Mouse (Mus musculus) limb, embryonic 15.5 days (tissue): ENCODE measurements around the gene L3mbtl2. TPM values are rescaled to one million over a fixed set of nuclear protein-coding genes. Genes with fewer than 3 reads are reported as not detected.

Source experiments
- ATAC-seq: fragments of 200-750 bp; cut with Nextera tagmentation; 2 replicates; pipeline ENCODE4 v1.8.0; 2017; ENCODE audit warnings: low read depth, moderate TSS enrichment; ENCODE audit not compliant: insufficient number of reproducible peaks, low FRiP score, low TSS enrichment
- H3K27ac ChIP-seq: fragments of 300-500 bp; sonication (generic); 2 replicates; pipeline ENCODE4 v1.5.1; 2015; ENCODE audit warnings: moderate library complexity, mild to moderate bottlenecking, inconsistent platforms
- H3K27me3 ChIP-seq: fragments of 300-500 bp; sonication (generic); 2 replicates; pipeline ENCODE4 v1.6.1; 2015; ENCODE audit warnings: inconsistent platforms
- H3K36me3 ChIP-seq: fragments of 300-500 bp; sonication (generic); 2 replicates; pipeline ENCODE4 v1.6.1; 2015; ENCODE audit warnings: inconsistent platforms
- H3K4me1 ChIP-seq: fragments of 300-500 bp; sonication (generic); 2 replicates; pipeline ENCODE4 v1.6.1; 2015; ENCODE audit warnings: inconsistent platforms
- H3K4me2 ChIP-seq: fragments of 300-500 bp; sonication (generic); 2 replicates; pipeline ENCODE4 v1.6.1; 2015; ENCODE audit warnings: mild to moderate bottlenecking, inconsistent platforms
- H3K4me3 ChIP-seq: fragments of 300-500 bp; sonication (generic); 2 replicates; pipeline ENCODE4 v1.5.1; 2015; ENCODE audit warnings: mild to moderate bottlenecking, inconsistent platforms
- H3K9ac ChIP-seq: fragments of 300-500 bp; sonication (generic); 2 replicates; pipeline ENCODE4 v1.6.1; 2015; ENCODE audit warnings: inconsistent platforms
- H3K9me3 ChIP-seq: fragments of 300-500 bp; sonication (generic); 2 replicates; pipeline ENCODE4 v1.6.1; 2016; ENCODE audit warnings: inconsistent platforms
- WGBS: fragments of 180-500 bp; shearing (Covaris S2); methylation state at CpG from one replicate; pipeline ENCODE4 v1.1.7; 2015; 5-methylcytosine and 5-hydroxymethylcytosine counted together
- polyA plus RNA-seq: library from polyadenylated mRNA; unstranded; fragments of >200 nt; fragmentation: Nextera tagmentation; extraction: Ambion mirVana; gene quantifications from 2 replicates; pipeline ENCODE4 v1.2.1, GENCODE M21; 2015

L3mbtl2 gene
- 16.5 and 17.9 TPM in 2 replicates for polyA plus RNA-seq

DNA sequence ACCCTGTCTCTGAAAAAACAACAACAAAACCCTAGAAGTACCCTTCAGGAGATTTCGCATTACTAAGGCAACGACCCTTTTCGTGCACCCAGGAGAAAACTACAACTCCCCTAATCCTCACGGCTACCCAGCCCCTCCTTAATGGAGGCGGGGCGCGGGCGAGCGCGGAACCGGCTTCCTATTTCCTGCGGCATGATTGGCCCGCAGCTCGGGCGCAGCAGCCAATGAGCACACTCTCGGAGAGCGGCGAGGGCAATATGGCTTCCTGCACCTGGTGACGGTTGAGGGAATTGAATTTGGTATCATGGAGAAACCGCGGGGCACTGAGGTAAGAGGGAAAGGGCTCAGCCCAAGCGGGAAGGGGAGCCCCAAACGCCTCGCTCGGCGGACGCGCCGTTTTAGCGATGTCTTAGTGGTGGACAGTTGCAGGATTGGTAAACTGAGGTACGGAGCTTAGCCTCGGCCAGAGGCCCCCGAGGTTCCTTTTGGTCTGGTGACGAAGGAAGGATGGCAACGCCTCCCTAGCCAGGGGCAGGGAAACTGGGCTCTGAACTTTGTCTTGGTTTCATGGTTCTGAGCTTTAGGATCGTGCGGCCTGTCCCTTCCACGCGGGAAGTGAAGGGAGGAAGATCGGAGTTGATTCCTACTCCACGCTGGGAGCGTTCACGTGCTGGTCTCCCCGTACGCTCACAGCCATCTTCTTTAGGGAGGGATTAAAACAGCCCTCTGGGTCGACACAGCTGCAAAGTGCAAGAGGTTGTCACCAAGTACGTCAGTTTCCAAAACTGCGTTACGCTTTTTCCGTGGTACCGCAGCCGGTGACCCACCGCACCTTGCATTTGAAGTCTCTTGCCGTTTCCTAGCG is at the start of gene L3mbtl2:
Gene L3mbtl2, plus strand, starts transcription at position 193 of the 865 bp plus-strand sequence.
- peak within 1 kb of the TSS; percentile 62; the same call in 1 of the 2 replicates for H3K27ac ChIP-seq
- peak; percentile 96 for ATAC-seq
- WGBS, result under 1% methylated on average over 55 of the region's 55 CpGs

DNA sequence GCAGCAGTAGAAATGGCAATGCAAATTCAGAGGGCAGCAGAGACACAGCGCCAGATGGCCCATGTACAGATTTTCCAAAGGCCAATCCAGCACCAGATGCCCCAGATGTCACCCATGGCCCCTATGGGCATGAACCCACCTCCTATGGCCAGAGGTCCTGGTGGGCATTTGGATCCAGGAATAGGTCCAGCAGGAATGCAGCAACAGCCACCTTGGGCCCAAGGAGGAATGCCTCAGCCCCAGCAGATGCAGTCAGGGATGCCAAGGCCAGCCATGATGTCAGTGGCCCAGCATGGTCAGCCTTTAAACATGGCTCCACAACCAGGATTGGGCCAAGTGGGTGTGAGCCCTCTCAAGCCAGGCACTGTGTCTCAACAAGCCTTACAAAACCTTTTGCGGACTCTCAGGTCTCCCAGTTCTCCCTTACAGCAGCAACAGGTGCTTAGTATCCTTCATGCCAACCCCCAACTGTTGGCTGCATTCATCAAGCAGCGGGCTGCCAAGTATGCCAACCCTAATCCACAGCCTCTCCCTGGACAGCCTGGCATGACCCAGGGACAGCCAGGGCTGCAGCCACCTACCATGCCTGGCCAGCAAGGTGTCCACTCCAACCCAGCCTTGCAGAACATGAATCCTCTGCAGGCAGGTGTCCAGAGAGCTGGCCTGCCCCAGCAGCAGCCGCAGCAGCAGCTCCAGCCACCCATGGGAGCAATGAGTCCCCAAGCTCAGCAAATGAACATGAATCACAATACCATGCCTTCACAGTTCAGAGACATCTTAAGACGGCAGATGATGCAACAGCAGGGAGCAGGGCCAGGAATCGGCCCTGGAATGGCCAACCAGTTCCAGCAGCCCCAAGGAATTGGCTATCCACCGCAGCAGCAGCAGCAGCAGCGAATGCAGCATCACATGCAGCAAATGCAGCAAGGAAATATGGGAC is 13.9 kb upstream of the L3mbtl2 start:
- Histone ChIP-seq H3K27ac (no peak overlapping the region), H3K9ac (no peak overlapping the region), H3K4me1 (no peaks in the 10 kb centered on the region), H3K27me3 (no peaks in the 10 kb centered on the region), H3K9me3 (no peaks in the 10 kb centered on the region), H3K4me2 (no peak overlapping the region), H3K4me3 (no peak overlapping the region), H3K36me3 (peaks cover 71% of the 10 kb centered on the region)
- 94% methylated on average over 8 of the region's 8 CpGs for WGBS
- ATAC-seq, result peak; percentile 30; the same call in 1 of the 2 replicates

More for the DNA sequence above, at the start of gene L3mbtl2:
- H3K9me3 ChIP-seq, result no peaks in the 10 kb centered on the region
- H3K4me2 ChIP-seq, result peak within 1 kb of the TSS; percentile 81
- peak within 1 kb of the TSS; percentile 55 for H3K9ac ChIP-seq
- peak within 1 kb of the TSS; percentile 78 for H3K4me3 ChIP-seq
- H3K4me1 ChIP-seq, result peaks cover 10% of the 10 kb centered on the region
- no peaks in the 10 kb centered on the region for H3K27me3 ChIP-seq
- peaks cover 20% of the 10 kb centered on the region for H3K36me3 ChIP-seq

DNA sequence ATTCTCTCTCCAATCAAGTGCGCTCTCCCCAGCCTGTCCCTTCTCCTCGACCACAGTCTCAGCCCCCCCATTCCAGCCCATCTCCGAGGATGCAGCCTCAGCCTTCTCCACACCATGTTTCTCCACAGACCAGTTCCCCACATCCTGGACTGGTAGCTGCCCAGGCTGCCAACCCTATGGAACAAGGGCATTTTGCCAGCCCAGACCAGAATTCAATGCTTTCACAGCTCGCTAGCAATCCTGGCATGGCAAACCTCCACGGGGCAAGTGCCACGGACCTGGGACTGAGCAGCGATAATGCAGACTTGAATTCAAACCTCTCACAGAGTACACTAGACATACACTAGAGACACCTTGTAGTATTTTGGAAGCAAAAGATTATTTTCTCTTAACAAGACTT is 13.1 kb upstream of the L3mbtl2 start:
- H3K4me3 ChIP-seq, result no peak overlapping the region
- 90% methylated on average over 7 of the region's 7 CpGs for WGBS
- no peak overlapping the region for H3K27ac ChIP-seq
- H3K9ac ChIP-seq, result no peak overlapping the region
- peaks cover 63% of the 10 kb centered on the region for H3K36me3 ChIP-seq
- no peak overlapping the region for H3K4me2 ChIP-seq
- no peak for ATAC-seq
- H3K9me3 ChIP-seq, result no peaks in the 10 kb centered on the region
- H3K27me3 ChIP-seq, result no peaks in the 10 kb centered on the region
- H3K4me1 ChIP-seq, result no peaks in the 10 kb centered on the region

DNA sequence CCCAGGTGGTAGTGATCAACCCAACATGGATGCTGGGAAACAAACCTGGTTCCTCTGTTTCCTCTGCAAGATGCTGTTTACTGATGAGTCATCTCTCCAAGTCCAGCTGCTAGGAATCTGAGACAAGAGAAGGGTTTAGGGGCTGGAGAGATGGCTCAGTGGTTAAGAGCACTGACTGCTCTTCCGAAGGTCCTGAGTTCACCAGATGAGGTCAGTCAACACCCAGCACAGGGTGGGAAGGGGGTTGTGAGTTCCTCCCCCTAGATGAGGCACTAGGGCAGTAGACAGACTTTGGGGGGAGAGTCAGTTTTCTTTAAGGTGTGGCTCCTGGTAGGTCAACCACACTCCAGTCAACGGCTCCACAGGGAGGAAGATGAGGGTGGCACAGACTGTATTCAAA is 2.0 kb upstream of the L3mbtl2 start:
- Histone ChIP-seq H3K27me3 (no peaks in the 10 kb centered on the region), H3K9ac (no peak overlapping the region), H3K27ac (no peak overlapping the region), H3K9me3 (no peaks in the 10 kb centered on the region), H3K4me2 (no peak overlapping the region), H3K4me1 (peaks cover 10% of the 10 kb centered on the region), H3K36me3 (no peaks in the 10 kb centered on the region), H3K4me3 (no peak overlapping the region)
- ATAC-seq, result no peak
- WGBS, result 95% methylated on average over 2 of the region's 2 CpGs

DNA sequence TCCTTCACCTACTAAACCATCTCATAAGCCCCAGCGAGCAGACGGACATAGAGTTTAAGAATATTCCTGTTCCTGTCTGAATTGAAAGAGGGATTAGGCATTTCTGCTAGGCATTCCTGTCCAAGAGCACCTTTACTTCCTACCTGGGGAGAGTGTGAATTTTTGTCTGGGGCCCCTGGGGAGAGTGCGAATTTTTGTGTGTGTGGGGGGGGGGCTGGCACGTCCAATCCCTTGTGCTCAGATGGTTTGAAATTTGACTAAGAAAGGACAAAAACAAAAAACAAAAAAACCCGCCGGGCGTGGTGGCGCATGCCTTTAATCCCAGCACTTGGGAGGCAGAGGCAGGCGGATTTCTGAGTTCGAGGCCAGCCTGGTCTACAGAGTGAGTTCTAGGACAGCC is 408 bp upstream of the L3mbtl2 start:
- Histone ChIP-seq H3K9ac (no peak overlapping the region), H3K4me2 (peak overlapping the region; percentile 81), H3K4me1 (peaks cover 10% of the 10 kb centered on the region), H3K4me3 (peak overlapping the region; percentile 78), H3K9me3 (no peaks in the 10 kb centered on the region), H3K27ac (no peak overlapping the region), H3K27me3 (no peaks in the 10 kb centered on the region), H3K36me3 (peaks cover 13% of the 10 kb centered on the region)
- WGBS, result 66% methylated on average over 10 of the region's 10 CpGs
- no peak for ATAC-seq

DNA sequence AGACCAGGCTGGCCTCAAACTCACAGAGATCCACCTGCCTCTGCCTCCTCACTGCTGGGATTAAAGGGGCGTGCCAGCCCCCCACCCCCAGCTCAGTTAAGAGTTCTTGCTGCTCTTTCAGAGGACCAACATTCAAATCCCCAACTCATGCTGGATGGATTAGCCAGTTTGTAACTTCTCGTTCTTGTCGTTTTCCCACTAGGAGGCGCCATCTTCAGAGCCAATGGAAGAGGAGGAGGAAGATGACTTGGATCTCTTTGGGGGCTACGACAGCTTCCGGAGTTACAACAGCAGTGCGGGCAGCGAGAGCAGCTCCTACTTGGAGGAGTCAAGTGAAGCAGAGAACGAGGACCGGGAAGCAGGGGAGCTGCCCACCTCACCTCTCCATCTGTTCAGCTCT is 3.3 kb downstream of the L3mbtl2 start:
- no peaks in the 10 kb centered on the region for H3K9me3 ChIP-seq
- WGBS, result 87% methylated on average over 10 of the region's 10 CpGs
- no peak for ATAC-seq
- no peak overlapping the region for H3K4me2 ChIP-seq
- H3K27me3 ChIP-seq, result no peaks in the 10 kb centered on the region
- H3K36me3 ChIP-seq, result peaks cover 40% of the 10 kb centered on the region
- no peak overlapping the region for H3K27ac ChIP-seq
- H3K4me1 ChIP-seq, result peaks cover 10% of the 10 kb centered on the region
- no peak overlapping the region for H3K9ac ChIP-seq
- H3K4me3 ChIP-seq, result no peak overlapping the region

DNA sequence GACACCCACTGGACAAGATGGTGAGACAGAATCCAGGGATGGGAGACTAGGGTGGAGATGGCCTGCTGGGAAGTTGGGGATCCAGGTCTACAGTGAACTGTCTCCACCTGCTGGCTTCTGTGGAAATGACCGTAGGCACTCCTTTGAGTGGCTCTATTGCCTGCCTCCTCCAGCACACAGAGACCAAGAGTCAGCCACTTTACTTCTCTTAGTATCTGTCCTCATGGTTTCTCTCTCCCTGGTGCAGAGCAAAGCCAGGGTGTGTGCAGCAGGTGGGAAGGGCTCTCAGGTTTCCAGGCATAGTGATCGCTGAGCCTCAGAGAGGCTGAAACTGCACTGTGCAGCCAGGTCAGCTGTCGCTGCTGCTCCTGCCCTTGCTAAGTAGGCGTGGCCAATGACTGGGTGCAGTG is 6.5 kb downstream of the L3mbtl2 start:
- Histone ChIP-seq H3K36me3 (peaks cover 62% of the 10 kb centered on the region), H3K9ac (no peak overlapping the region), H3K27me3 (no peaks in the 10 kb centered on the region), H3K27ac (no peak overlapping the region), H3K4me1 (0 out of 2 replicates have a peak, but pooled peaks cover under 1% of the 10 kb centered on the region), H3K4me2 (no peak overlapping the region), H3K4me3 (no peak overlapping the region), H3K9me3 (no peaks in the 10 kb centered on the region)
- ATAC-seq, result 0 out of 2 replicates have a peak, but pooled peaks have one; percentile 38
- WGBS, result 76% methylated on average over 4 of the region's 4 CpGs

DNA sequence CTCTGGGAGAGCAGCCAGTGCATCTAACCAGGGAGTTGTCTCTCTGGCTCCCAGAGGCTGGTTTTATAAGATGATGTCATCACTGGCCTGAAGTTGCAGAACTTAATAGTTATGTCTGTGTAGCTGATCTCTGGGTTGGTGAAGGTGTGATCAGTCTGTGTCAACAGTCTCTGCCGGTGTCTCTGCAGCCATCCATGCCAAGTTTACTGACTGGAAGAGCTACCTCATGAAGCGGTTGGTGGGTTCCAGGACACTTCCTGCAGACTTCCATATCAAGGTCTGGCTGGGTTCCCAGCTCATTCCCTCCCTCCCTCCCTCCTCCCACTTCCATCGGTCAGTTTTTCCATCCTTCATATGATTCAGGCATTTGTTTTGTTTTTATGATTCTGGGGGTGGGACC is 12.9 kb downstream of the L3mbtl2 start:
- no peak overlapping the region for H3K9ac ChIP-seq
- no peak overlapping the region for H3K27ac ChIP-seq
- peaks cover 60% of the 10 kb centered on the region for H3K36me3 ChIP-seq
- 84% methylated on average over 3 of the region's 3 CpGs for WGBS
- no peak overlapping the region for H3K4me3 ChIP-seq
- H3K9me3 ChIP-seq, result no peaks in the 10 kb centered on the region
- no peak for ATAC-seq
- H3K4me2 ChIP-seq, result no peak overlapping the region
- H3K4me1 ChIP-seq, result no peaks in the 10 kb centered on the region
- no peaks in the 10 kb centered on the region for H3K27me3 ChIP-seq

DNA sequence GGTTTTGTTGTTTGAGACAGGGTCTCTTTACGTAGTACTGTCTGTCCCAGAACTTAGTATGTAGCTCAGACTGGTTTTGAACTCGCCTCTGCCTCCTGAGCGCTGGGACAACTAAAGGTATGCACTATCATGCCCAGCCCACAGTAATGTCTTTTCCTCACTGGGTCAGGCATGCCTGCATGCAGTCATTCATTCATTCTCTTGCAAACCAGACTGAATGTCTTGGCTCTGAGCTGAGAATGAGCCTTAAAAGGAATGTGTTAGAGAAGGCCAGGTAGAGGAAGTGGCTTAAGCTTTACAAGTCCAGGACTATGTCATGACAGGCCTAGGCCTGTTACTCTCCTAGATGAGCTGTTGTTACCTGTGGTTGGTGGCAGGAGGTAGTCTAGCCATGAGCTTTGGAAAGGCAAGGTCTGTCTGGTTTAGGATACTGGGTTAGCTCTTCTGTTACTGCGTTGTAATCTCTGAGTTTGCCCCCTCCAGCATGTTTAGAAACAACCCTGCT is 16.7 kb downstream of the L3mbtl2 start:
- H3K4me3 ChIP-seq, result no peak overlapping the region
- H3K27ac ChIP-seq, result no peak overlapping the region
- H3K4me2 ChIP-seq, result no peak overlapping the region
- 90% methylated on average over 4 of the region's 4 CpGs for WGBS
- no peaks in the 10 kb centered on the region for H3K27me3 ChIP-seq
- H3K9me3 ChIP-seq, result no peaks in the 10 kb centered on the region
- no peak overlapping the region for H3K9ac ChIP-seq
- peaks cover 72% of the 10 kb centered on the region for H3K36me3 ChIP-seq
- H3K4me1 ChIP-seq, result no peaks in the 10 kb centered on the region
- no peak for ATAC-seq

DNA sequence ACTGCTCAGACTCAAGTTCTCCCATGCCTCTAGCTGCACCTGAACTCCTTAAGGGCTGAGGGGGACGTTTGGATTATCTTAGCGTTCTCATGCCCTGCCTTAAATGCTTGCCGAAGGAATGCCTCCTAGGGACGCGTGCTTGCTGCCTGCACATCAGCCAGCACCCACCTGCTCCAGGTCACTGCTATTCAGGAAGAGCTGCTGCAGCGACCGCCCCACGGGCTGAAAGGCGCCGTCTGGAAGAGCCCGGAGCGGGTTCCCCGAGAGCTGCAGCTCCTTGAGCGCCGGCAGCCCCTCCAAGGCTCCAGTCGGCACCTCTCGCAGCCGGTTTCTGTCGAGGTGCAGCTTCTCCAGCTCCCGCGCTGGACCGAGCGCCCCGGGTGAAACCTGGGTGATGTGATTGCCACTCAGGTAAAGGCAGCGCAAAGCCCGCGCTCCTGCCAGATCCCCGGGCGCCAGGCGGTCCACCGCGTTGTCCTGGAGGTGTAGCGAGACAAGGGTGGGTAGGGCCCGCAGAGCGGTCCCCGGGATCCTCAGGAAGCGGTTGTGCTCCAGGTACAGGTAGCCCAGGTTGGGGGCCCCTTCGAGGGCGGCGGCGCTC is 29.8 kb downstream of the L3mbtl2 start:
- H3K4me3 ChIP-seq, result peak overlapping the region; percentile 61
- H3K27me3 ChIP-seq, result peaks cover 28% of the 10 kb centered on the region
- peak overlapping the region; percentile 69 for H3K9ac ChIP-seq
- 3% methylated on average over 41 of the region's 41 CpGs for WGBS
- no peaks in the 10 kb centered on the region for H3K9me3 ChIP-seq
- peaks cover 8% of the 10 kb centered on the region for H3K36me3 ChIP-seq
- H3K4me2 ChIP-seq, result peak overlapping the region; percentile 95
- ATAC-seq, result no peak
- peaks cover 32% of the 10 kb centered on the region for H3K4me1 ChIP-seq
- no peak overlapping the region; the same call in 1 of the 2 replicates for H3K27ac ChIP-seq
